Mouse (Mus musculus): ENCODE measurements at regions not wholly inside any gene's neighbourhood (a gene's known extent, or its start where the extent isn't known, plus 50 kb on each side); places are given as distances from the start of the nearest gene placed in this dataset.

GRCm38 (mm10) chr5:118349057-118349456 is 104.0 kb downstream of the 2410131K14Rik start:
- ATAC-seq (ENCODE audit: low FRiP score, low read depth) (no peak), DNase-seq (ENCODE audit: low spot score) (no peak)
- peaks cover 7% of the 10 kb centered on the region for H3K4me1 ChIP-seq (ENCODE audit: control insufficient read depth, insufficient read depth, low read length)
- H3K27me3 ChIP-seq (ENCODE audit: control insufficient read depth, insufficient read depth, low read length), result no peaks in the 10 kb centered on the region
- H3K9ac ChIP-seq (ENCODE audit: low read depth, low read length, severe bottlenecking), result no peak overlapping the region
- no peak overlapping the region for H3K4me3 ChIP-seq (replicated peaks; ENCODE audit: low read length)
- H3K4me2 ChIP-seq (replicated peaks; ENCODE audit: low read depth, low read length, severe bottlenecking), result no peak overlapping the region
- H3K9me3 ChIP-seq (ENCODE audit: control insufficient read depth, low read length), result no peaks in the 10 kb centered on the region
- WGBS, result 87% methylated on average over 3 of the region's 3 CpGs
- no peak for TF ChIP-seq POLR2A (IDR thresholded peaks at IDR 0.05; ENCODE audit: borderline replicate concordance, extremely low read depth, insufficient read depth, insufficient read length)
- H3K36me3 ChIP-seq (ENCODE audit: control insufficient read depth, insufficient read depth, low read length), result no peaks in the 10 kb centered on the region
- no peak overlapping the region for H3K27ac ChIP-seq (replicated peaks; ENCODE audit: low read depth, low read length)

GRCm38 (mm10) chr5:118351301-118351700 is 106.3 kb downstream of the 2410131K14Rik start:
- H3K9ac ChIP-seq (ENCODE audit: low read depth, low read length, severe bottlenecking), result no peak overlapping the region
- WGBS, result 50% methylated on average over 1 of the region's 1 CpGs
- ATAC-seq (ENCODE audit: low FRiP score, low read depth) (no peak), DNase-seq (ENCODE audit: low spot score) (no peak)
- no peaks in the 10 kb centered on the region for H3K36me3 ChIP-seq (ENCODE audit: control insufficient read depth, insufficient read depth, low read length)
- no peaks in the 10 kb centered on the region for H3K9me3 ChIP-seq (ENCODE audit: control insufficient read depth, low read length)
- no peak overlapping the region for H3K4me3 ChIP-seq (replicated peaks; ENCODE audit: low read length)
- peaks cover 27% of the 10 kb centered on the region for H3K4me1 ChIP-seq (ENCODE audit: control insufficient read depth, insufficient read depth, low read length)
- H3K4me2 ChIP-seq (replicated peaks; ENCODE audit: low read depth, low read length, severe bottlenecking), result no peak overlapping the region
- no peaks in the 10 kb centered on the region for H3K27me3 ChIP-seq (ENCODE audit: control insufficient read depth, insufficient read depth, low read length)
- no peak overlapping the region for H3K27ac ChIP-seq (replicated peaks; ENCODE audit: low read depth, low read length)
- TF ChIP-seq POLR2A (IDR thresholded peaks at IDR 0.05; ENCODE audit: borderline replicate concordance, extremely low read depth, insufficient read depth, insufficient read length), result no peak

DNA sequence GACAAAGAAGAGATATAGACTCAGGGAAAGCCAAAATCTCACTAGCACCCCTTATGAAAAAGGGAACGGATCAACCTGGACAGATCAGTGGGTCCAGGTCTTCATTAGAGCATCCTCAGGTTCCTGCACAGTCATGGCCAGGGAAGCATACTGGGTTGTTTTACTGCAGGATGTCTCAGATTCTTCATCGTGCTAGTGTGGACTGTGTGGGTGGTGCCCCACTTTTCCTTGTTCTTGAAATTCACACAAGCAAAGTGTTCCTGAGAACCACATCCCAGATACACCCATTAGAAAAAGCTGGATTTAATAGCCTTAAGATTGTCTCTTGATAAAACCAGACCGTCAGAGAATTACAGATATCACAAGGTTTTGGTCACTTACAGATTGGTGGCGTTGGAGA is 107.1 kb downstream of the 2410131K14Rik start:
- no peak overlapping the region for H3K9ac ChIP-seq (ENCODE audit: low read depth, low read length, severe bottlenecking)
- TF ChIP-seq POLR2A (IDR thresholded peaks at IDR 0.05; ENCODE audit: borderline replicate concordance, extremely low read depth, insufficient read depth, insufficient read length), result no peak
- no peaks in the 10 kb centered on the region for H3K36me3 ChIP-seq (ENCODE audit: control insufficient read depth, insufficient read depth, low read length)
- H3K4me3 ChIP-seq (replicated peaks; ENCODE audit: low read length), result no peak overlapping the region
- no peaks in the 10 kb centered on the region for H3K9me3 ChIP-seq (ENCODE audit: control insufficient read depth, low read length)
- DNase-seq (ENCODE audit: low spot score) (no peak), ATAC-seq (ENCODE audit: low FRiP score, low read depth) (no peak)
- H3K27me3 ChIP-seq (ENCODE audit: control insufficient read depth, insufficient read depth, low read length), result no peaks in the 10 kb centered on the region
- WGBS, result 93% methylated on average over 4 of the region's 4 CpGs
- peaks cover 32% of the 10 kb centered on the region for H3K4me1 ChIP-seq (ENCODE audit: control insufficient read depth, insufficient read depth, low read length)
- no peak overlapping the region for H3K4me2 ChIP-seq (replicated peaks; ENCODE audit: low read depth, low read length, severe bottlenecking)
- H3K27ac ChIP-seq (replicated peaks; ENCODE audit: low read depth, low read length), result no peak overlapping the region

GRCm38 (mm10) chr5:118353061-118353460 is 108.0 kb downstream of the 2410131K14Rik start:
- 44% methylated on average over 6 of the region's 6 CpGs for WGBS
- no peak for ATAC-seq (ENCODE audit: low FRiP score, low read depth)
- no peak overlapping the region for H3K27ac ChIP-seq (replicated peaks; ENCODE audit: low read depth, low read length)

GRCm38 (mm10) chr5:118353689-118354088 is 108.7 kb downstream of the 2410131K14Rik start:
- H3K9ac ChIP-seq (ENCODE audit: low read depth, low read length, severe bottlenecking), result no peak overlapping the region
- H3K4me2 ChIP-seq (replicated peaks; ENCODE audit: low read depth, low read length, severe bottlenecking), result no peak overlapping the region; the same call in 1 of the 2 replicates
- no peaks in the 10 kb centered on the region for H3K27me3 ChIP-seq (ENCODE audit: control insufficient read depth, insufficient read depth, low read length)
- DNase-seq (ENCODE audit: low spot score) (no peak), ATAC-seq (ENCODE audit: low FRiP score, low read depth) (no peak)
- H3K4me3 ChIP-seq (replicated peaks; ENCODE audit: low read length), result no peak overlapping the region
- peaks cover 32% of the 10 kb centered on the region for H3K4me1 ChIP-seq (ENCODE audit: control insufficient read depth, insufficient read depth, low read length)
- no peak overlapping the region for H3K27ac ChIP-seq (replicated peaks; ENCODE audit: low read depth, low read length)
- 31% methylated on average over 9 of the region's 9 CpGs for WGBS
- no peaks in the 10 kb centered on the region for H3K9me3 ChIP-seq (ENCODE audit: control insufficient read depth, low read length)
- no peak for TF ChIP-seq POLR2A (IDR thresholded peaks at IDR 0.05; ENCODE audit: borderline replicate concordance, extremely low read depth, insufficient read depth, insufficient read length)
- H3K36me3 ChIP-seq (ENCODE audit: control insufficient read depth, insufficient read depth, low read length), result no peaks in the 10 kb centered on the region

More at GRCm38 (mm10) chr5:118353061-118353460, 108.0 kb downstream of the 2410131K14Rik start:
- H3K36me3 ChIP-seq (ENCODE audit: control insufficient read depth, insufficient read depth, low read length), result no peaks in the 10 kb centered on the region
- DNase-seq (ENCODE audit: low spot score), result no peak
- no peaks in the 10 kb centered on the region for H3K9me3 ChIP-seq (ENCODE audit: control insufficient read depth, low read length)
- peaks cover 32% of the 10 kb centered on the region for H3K4me1 ChIP-seq (ENCODE audit: control insufficient read depth, insufficient read depth, low read length)
- TF ChIP-seq POLR2A (IDR thresholded peaks at IDR 0.05; ENCODE audit: borderline replicate concordance, extremely low read depth, insufficient read depth, insufficient read length), result no peak
- no peak overlapping the region for H3K4me3 ChIP-seq (replicated peaks; ENCODE audit: low read length)
- no peaks in the 10 kb centered on the region for H3K27me3 ChIP-seq (ENCODE audit: control insufficient read depth, insufficient read depth, low read length)
- no peak overlapping the region for H3K9ac ChIP-seq (ENCODE audit: low read depth, low read length, severe bottlenecking)
- no peak overlapping the region for H3K4me2 ChIP-seq (replicated peaks; ENCODE audit: low read depth, low read length, severe bottlenecking)

DNA sequence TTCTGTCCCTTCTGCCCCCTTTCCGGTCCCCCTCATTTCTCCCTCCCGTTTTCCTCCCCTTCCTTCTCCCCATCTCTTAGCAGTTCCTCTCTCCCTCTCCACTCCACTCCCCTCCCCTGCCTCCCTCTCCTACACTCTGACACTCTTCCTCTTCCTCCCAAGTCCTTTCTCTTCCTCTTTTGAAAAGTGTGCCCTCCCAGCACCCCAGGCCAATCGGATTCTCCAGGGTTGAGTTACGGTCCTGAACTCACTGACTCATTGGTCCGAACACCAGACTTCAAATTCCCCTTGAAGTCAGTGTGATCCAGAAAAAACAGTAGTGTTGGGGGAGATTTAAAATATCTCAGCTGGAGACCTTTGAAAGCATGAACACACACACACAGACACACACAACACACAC is 109.1 kb downstream of the 2410131K14Rik start:
- Histone ChIP-seq H3K27ac (replicated peaks; ENCODE audit: low read depth, low read length) (no peak overlapping the region), H3K9me3 (ENCODE audit: control insufficient read depth, low read length) (no peaks in the 10 kb centered on the region), H3K9ac (ENCODE audit: low read depth, low read length, severe bottlenecking) (no peak overlapping the region), H3K27me3 (ENCODE audit: control insufficient read depth, insufficient read depth, low read length) (no peaks in the 10 kb centered on the region), H3K4me2 (replicated peaks; ENCODE audit: low read depth, low read length, severe bottlenecking) (no peak overlapping the region), H3K4me1 (ENCODE audit: control insufficient read depth, insufficient read depth, low read length) (peaks cover 32% of the 10 kb centered on the region), H3K4me3 (replicated peaks; ENCODE audit: low read length) (no peak overlapping the region), H3K36me3 (ENCODE audit: control insufficient read depth, insufficient read depth, low read length) (no peaks in the 10 kb centered on the region)
- DNase-seq (ENCODE audit: low spot score) (no peak), ATAC-seq (ENCODE audit: low FRiP score, low read depth) (no peak)
- 33% methylated on average over 5 of the region's 5 CpGs for WGBS
- no peak for TF ChIP-seq POLR2A (IDR thresholded peaks at IDR 0.05; ENCODE audit: borderline replicate concordance, extremely low read depth, insufficient read depth, insufficient read length)
